Mouse (Mus musculus) lung, postnatal 0 days (tissue): ENCODE results near the gene Taf12. TPM values are rescaled to one million over a fixed set of nuclear protein-coding genes. Genes with fewer than 3 reads are reported as not detected.
"Not testable (repeated sequence)": the region's sequence is repeated elsewhere in the genome, so short reads cannot be mapped to it uniquely, and the experiment has no call there.

ENCODE experiments used
- ATAC-seq: fragments of 200-750 bp; cut with Nextera tagmentation; 2 replicates; pipeline ENCODE4 v1.8.0; 2017; ENCODE audit warnings: moderate library complexity
- DNase-seq: peaks from one replicate; pipeline ENCODE4 v3.0.0-alpha.2; 2016; ENCODE audit warnings: low spot score
- H3K27ac ChIP-seq: fragments of 300-500 bp; sonication (generic); 2 replicates; pipeline ENCODE4 v1.5.1; 2014; ENCODE audit warnings: antibody characterized with exemption, mild to moderate bottlenecking, low read length, mixed read lengths
- H3K27me3 ChIP-seq: fragments of 300-500 bp; sonication (generic); replicated peaks from 2 replicates; pipeline ENCODE4 v1.6.1; 2014; ENCODE audit warnings: low read length, mixed read lengths; ENCODE audit not compliant: insufficient read depth
- H3K36me3 ChIP-seq: fragments of 300-500 bp; sonication (generic); 2 replicates; pipeline ENCODE4 v1.6.1; 2014; ENCODE audit warnings: low read length, mixed read lengths; ENCODE audit not compliant: insufficient read depth
- H3K4me1 ChIP-seq: fragments of 300-500 bp; sonication (generic); 2 replicates; pipeline ENCODE4 v1.6.1; 2014; ENCODE audit warnings: antibody characterized with exemption, low read depth, low read length, mixed read lengths; ENCODE audit not compliant: insufficient read depth
- H3K4me2 ChIP-seq: fragments of 300-500 bp; sonication (generic); replicated peaks from 2 replicates; pipeline ENCODE4 v1.6.1; 2014; ENCODE audit warnings: low read depth, mild to moderate bottlenecking, low read length, moderate library complexity, mixed read lengths
- H3K4me3 ChIP-seq: fragments of 300-500 bp; sonication (generic); 2 replicates; pipeline ENCODE4 v1.5.1; 2014; ENCODE audit warnings: low read depth, low read length
- H3K9ac ChIP-seq: fragments of 300-500 bp; sonication (generic); replicated peaks from 2 replicates; pipeline ENCODE4 v1.6.1; 2014; ENCODE audit warnings: low read depth, mild to moderate bottlenecking
- H3K9me3 ChIP-seq: fragments of 300-500 bp; sonication (generic); 2 replicates; pipeline ENCODE4 v1.6.1; 2016; ENCODE audit warnings: low read length, mixed read lengths
- CTCF ChIP-seq: IDR thresholded peaks from 2 replicates; pipeline ENCODE4 v1.5.1; 2016; ENCODE audit warnings: antibody characterized with exemption, mild to moderate bottlenecking
- EP300 ChIP-seq: IDR thresholded peaks from 2 replicates; pipeline ENCODE4 v1.6.1; 2016; ENCODE audit warnings: antibody characterized with exemption, mild to moderate bottlenecking, control low read depth
- WGBS: fragments of 180-500 bp; shearing (Covaris S2); extraction: QIAGEN DNeasy Blood & Tissue Kit; methylation state at CpG from one replicate; pipeline ENCODE4 v1.1.7; 2014; 5-methylcytosine and 5-hydroxymethylcytosine counted together
- polyA plus RNA-seq: library from polyadenylated mRNA; unstranded; fragments of >200 nt; fragmentation: Nextera tagmentation; extraction: Ambion mirVana; gene quantifications from 2 replicates; pipeline ENCODE4 v1.2.1, GENCODE M21; 2015

Gene Taf12
- polyA plus RNA-seq, 1 experiment from 2014 or later = 32.1 TPM

- no peaks in the 10 kb centered on the region for H3K36me3 ChIP-seq
- 6% methylated on average over 6 of the region's 6 CpGs for WGBS
- no peaks in the 10 kb centered on the region for H3K9me3 ChIP-seq
- ATAC-seq (no peak), DNase-seq (peak; percentile 70)
- H3K4me2 ChIP-seq = peak overlapping the region; percentile 51
- no peaks in the 10 kb centered on the region for H3K27me3 ChIP-seq
- H3K4me1 ChIP-seq = no peaks in the 10 kb centered on the region
- peak overlapping the region; percentile 6; the same call in 1 of the 2 replicates for H3K27ac ChIP-seq
- TF ChIP-seq CTCF (peak; percentile 61), EP300 (no peak)
- H3K4me3 ChIP-seq = 0 out of 2 replicates have a peak overlapping the region, but pooled peaks have one; percentile 32
- H3K9ac ChIP-seq = 0 out of 2 replicates have a peak overlapping the region, but pooled peaks have one; percentile 30
Measured at GRCm38 (mm10) chr4:132268871-132269739, 5.1 kb upstream of the Taf12 start.

DNA sequence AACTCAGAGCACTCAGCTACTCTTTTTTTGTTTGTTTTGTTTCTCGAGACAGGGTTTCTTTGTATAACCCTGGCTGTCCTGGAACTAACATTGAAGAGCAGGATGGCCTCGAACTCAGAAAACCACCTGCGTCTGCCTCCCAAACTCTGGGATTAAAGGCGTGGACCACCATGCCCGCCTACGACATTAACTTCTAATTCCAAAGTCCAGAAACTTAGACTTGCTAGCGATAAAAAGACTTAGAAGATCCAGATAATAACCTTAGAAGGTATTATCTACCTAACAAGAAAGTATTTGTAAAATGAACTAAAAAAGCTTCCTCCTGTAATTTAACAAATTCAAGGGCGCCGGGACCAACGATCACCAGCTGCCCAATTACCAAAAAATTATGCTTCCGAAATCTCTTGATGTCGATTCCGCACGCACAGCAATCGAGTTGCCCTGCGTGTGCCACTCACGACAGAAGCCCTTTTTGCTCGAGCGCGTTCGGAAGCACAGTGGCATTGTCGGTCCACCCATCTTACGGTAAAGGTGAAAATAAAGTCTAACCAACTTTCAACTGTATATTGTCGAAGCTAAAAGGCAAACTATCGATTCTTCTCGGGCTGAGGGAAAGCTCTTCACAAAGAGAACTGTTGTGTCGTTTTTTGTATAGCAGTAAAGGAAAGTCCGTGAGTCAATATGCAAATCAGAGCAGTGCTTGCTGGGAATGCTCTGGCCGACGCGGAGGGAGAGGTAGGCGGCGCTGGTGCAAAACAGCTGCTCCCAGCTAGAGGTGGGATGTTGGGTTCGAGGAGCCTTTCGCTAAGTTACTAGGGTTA is 4.2 kb upstream of the Taf12 start:
- Histone ChIP-seq H3K27me3 (no peaks in the 10 kb centered on the region), H3K4me2 (peak overlapping the region; percentile 51), H3K27ac (peak overlapping the region; percentile 93), H3K4me3 (peak overlapping the region; percentile 32), H3K9me3 (no peaks in the 10 kb centered on the region), H3K36me3 (no peaks in the 10 kb centered on the region), H3K4me1 (no peaks in the 10 kb centered on the region), H3K9ac (peak overlapping the region; percentile 60)
- under 1% methylated on average over 35 of the region's 35 CpGs for WGBS
- DNase-seq (peak; percentile 95), ATAC-seq (peak; percentile 73)
- TF ChIP-seq EP300 (peak; percentile 87), CTCF (peak; percentile 74)

DNA sequence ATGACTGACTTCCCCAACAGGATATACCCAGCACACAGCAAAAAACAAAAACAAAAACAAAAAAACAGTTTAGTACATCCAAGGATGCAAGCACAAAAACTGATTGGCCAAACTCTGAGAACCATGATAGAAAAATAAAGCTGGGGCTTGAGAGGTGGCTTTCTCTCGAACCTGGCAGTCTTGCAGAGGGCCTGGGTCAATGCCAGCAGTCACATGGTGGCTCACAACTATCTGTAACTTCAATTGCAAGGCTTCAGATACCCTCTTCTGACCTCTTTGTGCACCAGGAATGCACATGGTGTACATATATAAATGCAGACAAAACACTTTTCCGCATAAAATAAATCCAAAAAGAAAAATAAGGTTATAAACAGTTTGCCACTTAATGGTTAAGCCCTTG is 1.0 kb upstream of the Taf12 start:
- DNase-seq = no peak
- no peaks in the 10 kb centered on the region for H3K4me1 ChIP-seq
- H3K9ac ChIP-seq = 0 out of 2 replicates have a peak overlapping the region, but pooled peaks have one; percentile 89
- no peaks in the 10 kb centered on the region for H3K27me3 ChIP-seq
- no peak overlapping the region for H3K4me2 ChIP-seq
- no peak for TF ChIP-seq EP300
- TF ChIP-seq CTCF = no peak
- WGBS = 40% methylated on average over 2 of the region's 2 CpGs
- no peaks in the 10 kb centered on the region for H3K9me3 ChIP-seq
- no peak overlapping the region for H3K27ac ChIP-seq
- no peak overlapping the region for H3K4me3 ChIP-seq
- H3K36me3 ChIP-seq = no peaks in the 10 kb centered on the region
- no peak for ATAC-seq

- no peak for DNase-seq
- H3K4me3 ChIP-seq = no peak overlapping the region
- no peaks in the 10 kb centered on the region for H3K9me3 ChIP-seq
- H3K36me3 ChIP-seq = no peaks in the 10 kb centered on the region
- H3K4me2 ChIP-seq = no peak overlapping the region
- no peak overlapping the region for H3K9ac ChIP-seq
- no peak for ATAC-seq
- 61% methylated on average over 3 of the region's 3 CpGs for WGBS
- TF ChIP-seq CTCF = no peak
- no peak for TF ChIP-seq EP300
- no peak overlapping the region for H3K27ac ChIP-seq
- H3K27me3 ChIP-seq = no peaks in the 10 kb centered on the region
- no peaks in the 10 kb centered on the region for H3K4me1 ChIP-seq
Measured at GRCm38 (mm10) chr4:132275949-132276348, 1.8 kb downstream of the Taf12 start.

DNA sequence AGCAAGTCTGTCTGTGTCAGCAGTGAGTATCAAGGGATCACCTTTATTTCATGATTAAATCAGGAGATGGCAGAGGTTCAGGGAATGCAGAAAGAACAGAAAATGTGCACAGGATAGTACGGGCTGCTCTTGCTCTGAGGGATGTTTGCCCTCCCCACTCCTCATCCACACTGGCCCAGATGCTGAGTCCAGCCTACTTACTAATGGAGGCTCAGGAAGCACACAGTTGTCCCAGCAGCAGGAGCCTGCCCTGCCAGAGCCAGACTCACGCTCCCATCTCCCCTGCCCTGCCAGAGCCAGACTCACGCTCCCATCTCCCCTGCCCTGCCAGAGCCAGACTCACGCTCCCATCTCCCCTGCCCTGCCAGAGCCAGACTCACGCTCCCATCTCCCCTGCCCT is 14.7 kb downstream of the Taf12 start:
- peaks cover 27% of the 10 kb centered on the region; the same call in 1 of the 2 replicates for H3K36me3 ChIP-seq
- H3K27ac ChIP-seq, H3K9me3 ChIP-seq, ATAC-seq, H3K4me3 ChIP-seq, DNase-seq, H3K4me1 ChIP-seq, H3K4me2 ChIP-seq, H3K9ac ChIP-seq, H3K27me3 ChIP-seq: not testable (repeated sequence)
- whole genome bisulfite sequencing = 85% methylated on average over 3 of the region's 5 CpGs

- H3K27me3 ChIP-seq = no peaks in the 10 kb centered on the region
- H3K4me1 ChIP-seq = no peaks in the 10 kb centered on the region
- no peak for TF ChIP-seq EP300
- no peak for TF ChIP-seq CTCF
- DNase-seq = no peak
- H3K9ac ChIP-seq = no peak overlapping the region
- 98% methylated on average over 4 of the region's 4 CpGs for WGBS
- no peaks in the 10 kb centered on the region for H3K9me3 ChIP-seq
- H3K27ac ChIP-seq = no peak overlapping the region
- no peak for ATAC-seq
- H3K36me3 ChIP-seq = peaks cover 19% of the 10 kb centered on the region; the same call in 1 of the 2 replicates
- H3K4me3 ChIP-seq = no peak overlapping the region
- H3K4me2 ChIP-seq = no peak overlapping the region
Measured at GRCm38 (mm10) chr4:132291056-132291455, 16.9 kb downstream of the Taf12 start.
